Mouse (Mus musculus) urinary bladder, postnatal 36 days (tissue): ENCODE data around the gene Ncor1.

ENCODE experiments used
- DNase-seq, 2 experiments: peaks; one replicate each; pipeline ENCODE4 v3.0.0; 2022; ENCODE audit warnings: low spot score in 2 of 2, mixed read lengths in 1 of 2

The Ncor1 gene

GRCm38 (mm10) chr11:62268381-62268780 lies 190.0 kb downstream of the Ncor1 start:
- no peak for DNase-seq

- DNase-seq: no peak
Observed at GRCm38 (mm10) chr11:62266466-62267214, 191.7 kb downstream of the Ncor1 start.
